In genomic region chr16:76718147-76718546, GRCm38 (mm10) we compare ENCODE assay signal across 21 mouse cellular contexts.
"Had no signal": no experiment of that assay in that cellular context is flagged by ENCODE, and none has a peak within 500 bp of the region (broad histone marks: within the 10 kb centered on the region; RNA-seq: fewer than 3 reads in every experiment).

No protein-coding gene starts in this region.

- H3K4me2 ChIP-seq: limb, embryonic 13.5 days; liver, embryonic 13.5 days; midbrain, embryonic 12.5 days; neural tube, embryonic 13.5 days had no signal

- H3K9ac ChIP-seq: limb, embryonic 13.5 days; liver, embryonic 13.5 days; midbrain, embryonic 12.5 days; neural tube, embryonic 13.5 days had no signal

- H3K4me1 ChIP-seq: limb, embryonic 10.5 days; limb, embryonic 13.5 days; liver, embryonic 13.5 days; midbrain, embryonic 12.5 days; neural tube, embryonic 13.5 days had no signal

- DNase-seq: kidney, adult 18-20 months; kidney, postnatal 25 days; layer of hippocampus, adult 9-11 months; liver; liver, embryonic 13.5 days; lung, adult 2 months; lung, postnatal 14 days; lung, postnatal 4 days; right cerebral cortex, adult 18-20 months; right cerebral cortex, postnatal 14 days; right cerebral cortex, postnatal 4 days; thymus, postnatal 25 days had no signal

- H3K27me3 ChIP-seq: limb, embryonic 13.5 days; liver, embryonic 13.5 days; midbrain, embryonic 12.5 days; neural tube, embryonic 13.5 days had no signal

- H3K4me3 ChIP-seq: layer of hippocampus, adult 2 months; limb, embryonic 10.5 days; limb, embryonic 13.5 days; liver, embryonic 13.5 days; midbrain, embryonic 12.5 days; myocyte; neural tube, embryonic 13.5 days had no signal

- H3K9me3 ChIP-seq: limb, embryonic 10.5 days; limb, embryonic 13.5 days; liver, embryonic 13.5 days; midbrain, embryonic 12.5 days; neural tube, embryonic 13.5 days had no signal

- ATAC-seq: midbrain, embryonic 16.5 days had no signal

- H3K27ac ChIP-seq: kidney, postnatal 0 days; layer of hippocampus, adult 2 months; limb, embryonic 10.5 days; limb, embryonic 13.5 days; liver, embryonic 13.5 days; midbrain, embryonic 12.5 days; neural tube, embryonic 13.5 days; stomach, postnatal 0 days had no signal

- H3K36me3 ChIP-seq: limb, embryonic 10.5 days; limb, embryonic 13.5 days; liver, embryonic 13.5 days; midbrain, embryonic 12.5 days; neural tube, embryonic 13.5 days had no signal
